Mouse (Mus musculus): ENCODE results near the gene Otos.

- no peak for TF ChIP-seq CTCF (IDR thresholded peaks at IDR 0.05; ENCODE audit: low read depth, low read length)
- no peak for TF ChIP-seq POLR2A (IDR thresholded peaks at IDR 0.05; ENCODE audit: borderline replicate concordance, low read depth, low read length)
Observed at GRCm38 (mm10) chr1:92616046-92616445, 32.6 kb downstream of the Otos start.
